Mouse (Mus musculus) mature B cell (primary cell): ENCODE results near the gene Cdh19.

Experiments used
- in situ Hi-C: fragments of 300-500 bp; cut with MboI; formaldehyde crosslinking; loops from 2 replicates; pipeline ENCODE4 v1.14.3; 2019

Cdh19 gene

DNA sequence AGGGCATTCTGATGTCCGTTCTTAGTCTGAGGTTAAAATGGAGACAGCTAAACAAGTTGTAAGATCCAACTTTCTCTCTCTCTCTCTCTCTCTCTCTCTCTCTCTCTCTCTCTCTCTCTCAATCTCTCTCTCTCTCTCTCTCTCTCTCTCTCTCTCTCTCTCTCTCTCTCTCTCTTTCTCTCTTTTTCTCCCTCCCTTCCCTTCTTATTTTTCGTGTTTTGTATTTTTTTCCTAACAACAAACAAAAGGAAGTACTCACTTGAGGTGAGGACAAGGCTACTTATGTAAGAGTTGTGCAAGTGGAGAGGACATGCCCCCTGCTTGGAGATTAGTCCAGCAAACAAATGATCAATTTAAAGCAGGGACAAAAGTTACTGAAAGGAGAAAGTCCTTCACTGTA lies at the start of gene Cdh19:
TSS of gene Cdh19 (minus strand) at position 101 of the 400 bp plus-strand sequence.
- in situ Hi-C loops = no loop called here

DNA sequence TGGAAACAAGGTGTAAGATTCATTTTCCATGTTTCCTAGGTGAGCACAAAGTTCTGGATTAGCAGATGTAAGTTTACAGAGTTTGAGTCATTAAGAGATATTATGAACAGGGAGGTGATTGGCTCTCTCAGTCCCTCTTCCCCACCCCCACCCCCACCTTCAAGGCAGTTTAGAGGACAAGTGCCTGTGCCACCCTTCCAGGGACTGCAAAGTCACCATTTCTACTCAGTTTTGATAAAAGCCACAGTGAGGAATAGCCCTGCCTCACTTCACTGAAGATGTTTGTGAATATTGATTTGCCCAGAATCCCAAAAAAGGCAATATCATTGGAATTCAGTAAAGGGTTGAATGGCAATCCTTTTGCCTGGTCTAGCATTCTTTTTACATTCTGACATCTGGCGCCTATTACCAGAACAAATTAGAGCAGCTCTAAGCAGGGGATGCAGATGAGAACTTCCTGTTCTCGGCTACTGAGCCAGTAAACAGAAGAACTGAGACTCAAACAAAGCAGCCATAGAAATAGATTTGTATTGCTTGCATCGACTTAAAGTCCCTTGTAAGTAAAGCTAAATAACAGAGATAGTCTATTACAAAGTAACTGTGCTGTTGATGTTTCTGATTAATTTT lies 43.2 kb upstream of the Cdh19 start:
- in situ Hi-C loops = no loop called here

DNA sequence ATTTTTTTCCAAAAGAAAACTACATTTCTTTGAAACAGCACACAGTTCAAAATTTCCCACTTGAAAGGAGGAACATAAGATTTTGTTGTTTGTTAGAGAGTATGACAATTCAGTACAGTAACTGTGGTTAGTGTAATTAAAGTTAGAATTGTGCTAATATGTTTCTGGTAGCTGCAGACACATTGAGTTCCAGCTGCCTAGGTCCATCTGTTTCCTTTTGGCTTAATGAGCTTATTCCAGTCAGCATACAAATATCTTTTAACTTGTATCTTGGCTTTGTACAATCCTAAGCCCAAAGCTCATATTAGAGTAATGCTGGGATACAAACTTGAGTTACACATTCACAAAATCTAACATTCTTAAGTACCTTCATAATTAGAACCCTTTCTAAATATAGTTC lies 40.3 kb upstream of the Cdh19 start:
- in situ Hi-C loops = no loop called here

DNA sequence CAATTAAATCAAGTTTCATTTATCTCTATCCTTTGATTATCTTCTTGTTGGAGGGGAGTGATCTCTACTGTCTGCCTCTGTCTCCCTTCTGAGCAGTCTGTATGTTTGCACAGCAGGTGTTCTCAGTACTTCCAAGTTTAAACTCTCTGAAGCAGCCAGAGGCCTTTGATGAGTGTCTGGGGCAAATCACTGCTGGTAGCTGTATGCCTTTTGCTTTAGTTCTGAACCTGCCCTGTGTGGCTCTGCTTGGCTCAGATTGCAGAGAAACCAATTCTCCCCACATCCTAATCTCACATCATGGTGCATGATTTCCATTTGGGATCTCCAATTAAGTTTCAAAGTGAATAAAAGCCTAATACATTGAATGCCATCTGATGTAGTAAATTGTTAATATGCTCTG lies 12.4 kb upstream of the Cdh19 start:
- in situ Hi-C loops = no loop called here

DNA sequence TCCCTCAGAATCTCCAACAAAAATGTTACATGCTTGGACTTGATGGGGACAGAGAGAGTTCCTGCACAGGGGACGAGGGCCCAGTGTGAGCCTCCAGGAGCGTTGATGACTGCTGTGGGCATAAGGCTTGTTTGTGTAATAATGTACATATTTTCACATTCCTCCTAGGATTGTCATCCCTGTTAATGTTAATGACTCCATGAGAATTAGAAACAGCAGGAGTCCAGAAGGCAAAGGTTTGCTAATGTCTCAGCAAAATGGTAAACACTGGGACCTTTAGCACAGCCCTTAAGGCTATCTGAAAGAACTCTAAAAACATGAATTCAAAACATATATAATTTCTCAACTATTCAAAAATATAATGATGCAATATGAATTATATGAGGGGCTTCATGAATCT lies 8.2 kb downstream of the Cdh19 start:
- in situ Hi-C loops = no loop called here

DNA sequence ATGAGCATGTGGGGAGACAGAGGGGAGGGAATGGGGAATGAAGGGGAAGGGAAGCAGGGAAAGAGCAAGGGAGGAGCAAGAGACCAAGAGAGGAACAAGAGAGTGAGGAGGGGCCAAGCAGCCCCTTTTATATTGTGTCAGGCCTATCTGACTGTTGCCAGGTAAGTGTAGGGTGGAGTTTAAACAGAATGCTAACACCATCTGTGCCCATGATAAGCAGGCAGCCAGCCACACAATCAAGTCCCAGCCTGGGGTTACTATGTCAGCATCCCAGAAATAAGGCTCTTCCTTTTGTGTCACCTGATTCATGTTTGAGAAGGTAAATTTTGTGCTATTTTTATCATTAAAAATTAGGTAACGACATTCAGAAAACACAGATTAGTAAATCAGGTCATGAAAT lies 67.6 kb downstream of the Cdh19 start:
- in situ Hi-C loops = no loop called here

DNA sequence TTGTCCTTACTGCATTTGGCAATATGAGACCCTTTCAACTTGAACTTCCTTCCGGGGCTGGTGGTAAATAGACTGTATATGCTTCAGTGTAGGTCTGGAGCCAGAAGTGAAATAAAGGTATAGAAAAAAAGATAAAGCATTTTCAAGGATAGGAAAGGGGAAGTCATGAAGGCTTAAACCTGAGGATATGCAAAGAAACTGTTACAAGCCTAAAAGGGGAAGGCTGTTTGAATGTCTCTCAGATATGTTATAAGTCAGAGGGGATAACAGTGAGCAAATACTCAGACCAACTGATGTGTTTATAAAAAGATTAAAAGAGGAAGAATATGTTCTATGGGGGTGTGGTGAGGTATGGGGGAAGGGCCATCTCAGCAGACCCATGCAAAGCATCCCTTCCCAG lies 68.2 kb downstream of the Cdh19 start:
- in situ Hi-C loops = no loop called here

DNA sequence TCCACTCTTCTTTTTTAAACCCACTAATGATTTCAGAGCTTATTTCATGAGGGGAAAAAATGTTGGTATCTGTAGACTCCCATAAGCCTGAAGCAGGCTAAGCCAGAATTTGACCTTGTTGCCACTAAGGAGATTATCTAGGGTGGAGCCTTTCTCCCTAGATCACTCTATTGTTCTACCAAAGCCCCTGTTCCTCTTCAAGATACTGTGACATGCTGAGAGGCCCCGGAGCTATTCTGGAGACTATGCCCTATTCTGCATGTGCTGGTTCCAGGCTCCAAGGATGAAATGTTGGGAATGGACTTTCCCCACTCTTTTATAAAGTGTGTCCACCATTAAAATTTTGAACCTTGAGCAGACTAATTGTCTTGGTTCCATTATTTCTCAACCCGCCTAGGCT lies 73.1 kb downstream of the Cdh19 start:
- in situ Hi-C loops = no loop called here
